Mouse (Mus musculus) left cerebral cortex, adult 8-10 months (tissue): ENCODE results near the gene Dcaf8. TPM values are rescaled to one million over a fixed set of nuclear protein-coding genes. Genes with fewer than 3 reads are reported as not detected.

ENCODE experiments used
- DNase-seq, 2 experiments: peaks; one replicate each; pipeline ENCODE4 v3.0.0; 2022; ENCODE audit warnings: low spot score in 2 of 2
- total RNA-seq, 4 experiments: library from RNA; stranded (reverse); gene quantifications; 2 replicates each; pipeline ENCODE4 v1.2.4; 2022

Gene Dcaf8
- total RNA-seq, 4 experiments from 2014 or later = 118 to 125 (median 119) TPM

GRCm38 (mm10) chr1:172148279-172148954, 533 bp downstream of the Dcaf8 start:
- peak; percentile 24 to 25 for DNase-seq

DNA sequence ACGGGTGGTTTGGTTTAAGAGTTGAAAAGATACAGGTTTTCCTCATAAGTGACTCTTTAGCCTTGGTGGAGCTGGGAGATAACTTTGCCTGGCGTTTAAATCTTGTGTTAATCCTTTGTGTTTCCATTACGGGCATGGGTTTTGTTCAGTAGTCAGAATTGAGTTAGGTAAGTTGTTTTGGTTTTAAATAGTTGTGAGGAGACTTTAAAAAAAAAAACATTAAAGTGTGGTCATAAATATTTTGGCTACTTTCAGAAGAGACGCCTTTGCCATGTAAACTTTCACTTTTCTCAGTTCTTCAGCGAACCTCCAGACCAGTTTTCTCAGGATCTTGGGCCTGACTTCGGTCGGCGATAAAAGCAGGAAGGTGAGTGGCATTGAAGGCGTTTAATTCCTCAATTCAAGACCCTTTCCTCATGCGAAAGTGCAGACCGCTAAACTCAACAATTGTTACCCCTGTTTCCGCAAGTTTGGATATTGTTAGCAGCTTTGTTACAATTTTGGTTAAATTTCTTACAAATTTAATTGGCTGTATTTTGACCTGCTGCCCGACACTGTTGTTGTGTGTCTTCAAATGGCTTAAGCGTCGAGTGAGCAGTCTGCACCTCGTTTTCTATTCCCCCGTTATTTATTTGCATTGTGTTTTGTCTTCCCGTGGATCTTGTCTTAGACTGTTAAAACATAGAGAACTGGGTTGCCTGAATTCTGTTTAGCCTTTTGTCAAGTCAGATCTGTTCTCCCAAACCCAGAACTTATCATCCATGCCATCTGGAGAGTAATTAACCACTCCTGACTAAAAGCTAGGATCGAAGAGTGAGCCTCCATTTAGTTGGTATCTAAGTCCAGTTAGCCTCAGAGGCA, 1.3 kb downstream of the Dcaf8 start:
- DNase-seq = no peak

- no peak for DNase-seq
These were observed 6.7 kb downstream of the Dcaf8 start for GRCm38 (mm10) chr1:172154536-172154935.

- no peak for DNase-seq
These were observed 7.6 kb downstream of the Dcaf8 start for GRCm38 (mm10) chr1:172155518-172155917.

- no peak for DNase-seq
These were observed 12.1 kb downstream of the Dcaf8 start for GRCm38 (mm10) chr1:172159970-172160369.

GRCm38 (mm10) chr1:172160508-172160907, 12.6 kb downstream of the Dcaf8 start:
- DNase-seq = no peak

DNA sequence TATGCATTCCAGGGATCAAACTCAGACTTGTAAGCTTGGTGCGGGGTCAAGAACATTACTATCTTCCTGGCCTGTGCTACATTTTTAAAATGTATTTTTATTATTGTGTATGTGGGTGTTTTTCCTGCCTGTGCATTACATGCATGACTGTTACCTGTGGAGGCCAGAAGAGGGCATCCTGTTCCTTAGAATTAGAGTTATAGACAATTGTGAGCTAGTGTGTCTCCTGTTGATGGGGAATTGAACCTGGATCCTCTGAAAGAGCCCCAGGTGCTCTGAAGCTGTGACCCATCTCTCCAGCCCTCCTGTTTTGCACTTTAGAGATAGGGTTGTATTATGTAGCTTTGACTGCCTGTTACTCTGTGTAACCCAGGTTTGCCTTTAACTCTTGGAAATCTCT, 14.1 kb downstream of the Dcaf8 start:
- DNase-seq = peak in 1 of 2 experiments; percentile 33

DNA sequence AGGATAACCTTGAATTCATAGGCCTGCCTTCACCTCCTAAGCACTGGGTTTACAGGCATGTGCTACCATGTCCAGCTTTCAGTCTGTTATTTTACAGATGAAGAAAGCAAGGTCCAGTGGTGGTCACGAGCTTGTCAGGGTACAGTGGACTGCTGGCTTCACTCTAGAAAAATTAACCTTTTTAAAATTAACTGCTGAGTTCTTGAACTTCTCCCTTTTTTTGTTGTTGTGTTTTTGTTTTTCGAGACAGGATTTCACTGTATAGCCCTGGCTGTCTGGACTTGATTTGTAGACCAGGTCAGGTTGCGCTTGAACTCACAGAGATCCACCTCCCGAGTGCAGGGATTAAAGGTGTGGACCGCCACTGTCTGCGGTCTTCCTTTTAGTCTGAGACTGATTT, 15.1 kb downstream of the Dcaf8 start:
- DNase-seq = no peak

DNA sequence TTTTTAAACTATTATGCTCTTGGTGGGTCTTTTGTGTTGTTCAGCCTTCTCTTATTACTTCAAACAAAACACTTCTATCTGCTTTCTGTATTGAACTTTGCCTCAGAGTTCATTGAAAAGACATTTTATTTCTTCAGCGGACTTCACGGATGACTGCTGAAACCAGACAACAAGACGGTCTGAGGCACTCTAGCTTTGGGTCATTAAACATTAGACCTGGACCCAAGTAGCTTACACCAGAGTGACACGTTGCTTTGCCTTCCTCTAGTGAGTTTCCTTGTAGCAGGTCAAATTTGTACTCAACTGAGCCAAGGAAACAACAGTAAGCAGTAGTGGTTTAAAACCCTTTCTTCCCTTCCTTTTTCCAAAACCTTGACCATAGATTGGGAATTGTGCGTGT, 20.0 kb downstream of the Dcaf8 start:
- DNase-seq = no peak

DNA sequence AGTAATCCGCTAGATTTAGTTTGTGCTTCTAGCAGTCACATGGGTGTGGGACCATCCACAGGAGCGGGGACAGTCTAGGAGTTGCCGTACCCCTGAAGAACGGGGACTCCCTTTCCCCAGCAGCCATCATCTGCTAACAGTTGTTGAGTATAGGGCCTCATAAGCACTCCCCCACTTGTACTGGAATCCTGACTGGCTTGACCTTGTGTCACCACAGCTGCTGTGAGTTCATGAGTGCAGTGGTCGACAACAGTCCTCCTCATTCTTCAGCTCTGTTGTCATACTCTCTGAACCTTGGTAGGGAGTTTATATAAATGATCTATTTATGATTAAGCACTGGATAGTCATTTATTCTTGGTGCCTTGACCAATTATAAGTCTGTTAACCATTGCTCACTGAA, 21.9 kb downstream of the Dcaf8 start:
- no peak for DNase-seq

- no peak for DNase-seq
These were observed 24.5 kb downstream of the Dcaf8 start for GRCm38 (mm10) chr1:172172381-172172780.

- no peak for DNase-seq
These were observed 25.3 kb downstream of the Dcaf8 start for GRCm38 (mm10) chr1:172173181-172173580.

- no peak for DNase-seq
These were observed 29.9 kb downstream of the Dcaf8 start for GRCm38 (mm10) chr1:172177791-172178190.

GRCm38 (mm10) chr1:172179102-172179501, 31.2 kb downstream of the Dcaf8 start:
- no peak for DNase-seq

DNA sequence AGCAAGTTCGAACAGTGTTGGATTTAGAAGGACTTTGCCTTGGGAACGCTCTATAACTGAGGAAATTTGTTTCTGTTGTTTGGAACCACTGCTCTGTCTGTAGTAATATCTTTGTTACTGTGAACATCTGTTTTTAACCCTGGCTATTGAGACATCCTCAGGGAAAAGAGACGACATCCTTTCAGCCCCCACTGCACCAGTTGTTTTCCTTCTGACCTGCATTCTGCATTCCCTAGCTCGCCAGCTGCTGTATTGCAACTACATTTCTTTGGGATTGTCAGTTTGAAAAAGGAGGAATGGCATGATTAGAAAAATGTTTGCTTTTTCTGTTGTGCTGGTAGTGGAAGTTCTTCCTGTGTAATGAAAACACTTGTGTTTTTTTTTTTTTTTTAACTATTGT, 33.0 kb downstream of the Dcaf8 start:
- no peak for DNase-seq

- DNase-seq = no peak
These were observed 33.9 kb downstream of the Dcaf8 start for GRCm38 (mm10) chr1:172181777-172182176.

- DNase-seq = no peak
These were observed 35.2 kb downstream of the Dcaf8 start for GRCm38 (mm10) chr1:172183056-172183455.

DNA sequence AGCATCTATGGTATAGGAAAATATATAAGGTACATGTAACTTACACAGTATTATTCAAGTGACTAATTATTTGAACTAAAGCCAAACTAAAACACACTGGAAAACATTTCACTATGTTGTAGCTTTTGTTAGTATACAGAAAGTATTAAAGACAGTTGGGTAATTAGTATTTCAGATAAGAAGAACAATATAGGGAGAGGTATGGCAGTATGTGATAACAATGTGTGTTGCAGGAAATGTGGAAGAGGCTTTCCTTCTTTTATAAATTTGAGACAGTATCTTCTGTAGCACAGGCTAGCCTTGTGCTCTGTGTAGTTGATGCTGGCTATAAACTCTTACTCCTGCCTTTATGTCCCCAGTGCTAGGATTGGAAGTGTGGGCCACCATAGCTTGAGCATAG, 36.0 kb downstream of the Dcaf8 start:
- DNase-seq = no peak

DNA sequence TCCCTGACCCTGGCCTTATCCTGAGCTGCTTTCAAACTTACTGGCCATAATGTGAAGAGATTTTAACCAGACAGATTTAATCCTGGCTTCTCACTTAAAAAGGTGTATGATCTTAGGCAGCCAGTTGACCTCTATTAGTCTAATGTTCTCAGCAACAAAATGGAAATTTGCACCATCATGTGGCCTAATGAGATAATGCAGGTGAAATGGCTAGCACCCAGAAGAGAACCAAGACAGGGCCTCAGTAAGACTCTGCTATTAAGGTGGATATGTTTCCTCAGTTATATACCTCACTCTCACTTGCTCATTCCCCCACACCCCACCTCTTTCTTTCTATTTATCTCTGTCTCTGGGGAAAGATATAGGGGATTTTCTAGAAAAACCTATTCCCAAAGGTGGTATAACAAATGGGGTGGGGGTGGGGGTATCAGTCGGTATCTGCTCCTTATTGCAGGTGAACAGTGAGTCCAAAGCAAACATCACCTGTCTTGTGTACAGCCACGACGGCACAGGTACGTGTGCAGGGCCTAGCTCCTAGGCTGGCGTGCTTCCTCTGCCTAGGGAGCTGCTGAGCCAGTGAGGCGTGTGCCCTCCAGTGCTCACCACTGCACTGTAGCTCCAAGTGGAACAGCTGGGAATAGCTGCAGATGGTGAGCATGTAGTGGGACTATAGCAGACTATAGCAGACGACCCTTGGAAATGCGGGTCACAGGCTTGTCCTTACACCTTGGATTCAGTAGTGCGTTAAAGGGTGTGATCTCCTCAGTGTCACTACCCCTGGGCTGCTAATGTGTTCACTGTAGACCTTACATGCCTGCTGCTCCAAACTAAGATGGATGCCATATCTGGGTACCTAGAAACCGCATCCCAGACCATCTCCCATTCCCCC, 38.8 kb downstream of the Dcaf8 start:
- no peak for DNase-seq

DNA sequence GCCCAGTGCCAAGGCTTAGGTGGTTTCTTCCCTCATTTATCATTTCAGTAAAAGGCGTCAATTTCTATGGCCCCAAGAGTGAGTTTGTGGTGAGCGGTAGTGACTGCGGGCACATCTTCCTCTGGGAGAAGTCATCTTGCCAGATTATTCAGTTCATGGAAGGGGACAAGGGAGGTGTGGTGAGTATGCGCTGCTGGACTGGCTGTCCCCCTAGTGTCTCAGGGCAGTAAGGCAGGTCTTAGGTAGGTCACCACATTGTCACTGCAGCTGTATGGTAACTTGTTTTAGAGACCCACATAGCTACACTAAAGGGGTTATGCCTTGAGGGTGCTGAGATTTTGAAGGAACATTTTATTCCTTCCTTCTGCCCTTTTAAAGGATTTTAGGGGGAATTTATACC, 41.0 kb downstream of the Dcaf8 start:
- no peak for DNase-seq

- no peak for DNase-seq
These were observed 43.7 kb downstream of the Dcaf8 start for GRCm38 (mm10) chr1:172191578-172191977.

DNA sequence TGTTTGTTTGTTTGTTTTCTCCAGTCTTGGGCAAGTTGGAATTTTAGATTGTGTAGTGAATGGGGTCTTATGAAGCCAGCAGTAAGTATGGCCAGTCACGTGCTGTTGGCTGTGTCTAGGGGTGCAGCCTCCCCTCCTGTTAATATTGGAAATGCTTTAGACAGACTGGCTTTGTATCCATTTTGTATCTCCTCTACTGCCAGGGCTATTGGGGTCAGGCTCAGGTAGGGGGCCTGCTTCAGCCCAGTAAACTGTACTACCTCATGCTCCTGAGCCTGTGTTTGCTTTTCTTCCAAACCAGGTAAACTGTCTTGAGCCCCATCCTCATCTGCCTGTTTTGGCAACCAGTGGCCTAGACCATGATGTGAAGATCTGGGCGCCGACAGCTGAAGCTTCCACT, 44.3 kb downstream of the Dcaf8 start:
- DNase-seq = no peak
